Mouse (Mus musculus): ENCODE measurements around the gene Oscp1.

DNA sequence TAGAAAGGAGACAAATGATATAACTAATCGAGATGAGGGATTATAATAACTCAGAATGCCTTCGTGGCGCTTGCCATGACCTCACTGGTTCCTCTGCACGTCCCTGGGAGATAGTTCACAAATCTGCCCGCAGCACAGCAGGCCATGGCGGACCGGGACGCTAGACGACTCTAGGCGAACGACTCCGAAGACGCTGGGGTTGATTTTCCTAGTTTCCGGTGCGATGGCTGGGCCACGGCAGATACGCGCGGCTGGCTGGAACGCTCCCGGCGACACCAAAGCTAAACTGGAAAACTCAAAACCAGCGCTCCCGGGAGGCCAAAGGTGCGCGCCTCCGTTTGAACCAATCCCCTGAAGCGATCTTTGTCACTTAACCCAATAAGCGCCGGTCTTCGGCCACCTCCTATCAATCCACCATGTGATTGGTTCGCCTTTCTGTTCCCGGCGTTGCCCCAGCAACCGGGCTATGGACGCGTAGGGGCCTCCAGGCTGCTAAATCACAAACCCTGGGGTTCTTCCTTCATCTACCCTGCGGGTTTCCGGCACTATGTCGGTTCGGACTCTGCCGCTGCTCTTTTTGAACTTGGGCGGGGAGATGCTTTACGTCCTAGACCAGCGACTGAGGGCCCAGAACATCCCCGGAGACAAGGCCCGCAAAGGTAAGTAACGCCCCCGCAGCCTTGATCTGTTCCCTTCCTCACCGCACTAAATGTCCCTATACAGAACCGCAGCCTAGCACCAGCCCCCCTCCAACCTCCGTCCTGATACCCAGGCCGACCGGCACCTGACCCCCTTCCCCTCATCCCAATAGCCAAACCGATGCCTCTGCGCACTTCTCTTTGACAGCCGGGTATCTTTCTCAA, at the start of gene Oscp1:
- TF ChIP-seq CTCF (IDR thresholded peaks at IDR 0.05; ENCODE audit: low read depth, low read length) = no peak
- no peak for TF ChIP-seq POLR2A (IDR thresholded peaks at IDR 0.05; ENCODE audit: extremely low read depth, insufficient read depth, low read length)

Data from liver, adult 2 months (tissue).